24 mouse cellular contexts compared by ENCODE assay signal in genomic region chr2:93552676-93553521, GRCm38 (mm10). TPM values are rescaled to one million over a fixed set of nuclear protein-coding genes. Genes with fewer than 3 reads are reported as not detected.
DNase-seq lines count a peak whose midpoint lies in the region; ATAC-seq and TF ChIP-seq lines count a peak whose summit lies in the region.
"Had no signal": no experiment of that assay in that cellular context is flagged by ENCODE, and none has a peak within 500 bp of the region (broad histone marks: within the 10 kb centered on the region; RNA-seq: fewer than 3 reads in every experiment).

No protein-coding gene starts in this region.

- TF ChIP-seq EP300 in lung, postnatal 0 days (IDR thresholded peaks at IDR 0.05): no peak

- H3K27ac ChIP-seq in hindbrain, embryonic 15.5 days (replicated peaks): no peak overlapping the region
- no peak overlapping the region for H3K27ac ChIP-seq in hindbrain, embryonic 12.5 days
- no peak overlapping the region for H3K27ac ChIP-seq in lung, embryonic 14.5 days (ENCODE audit: low read depth)
- no peak overlapping the region for H3K27ac ChIP-seq in lung, postnatal 0 days (ENCODE audit: low read length)
- H3K27ac ChIP-seq in embryonic facial prominence, embryonic 13.5 days: peak overlapping the region; percentile 82
- no peak overlapping the region for H3K27ac ChIP-seq in kidney, embryonic 16.5 days (ENCODE audit: low read length)
- H3K27ac ChIP-seq: liver, embryonic 12.5 days had no signal

- no peak overlapping the region for H3K9ac ChIP-seq in hindbrain, embryonic 15.5 days
- H3K9ac ChIP-seq in hindbrain, embryonic 12.5 days: no peak overlapping the region
- no peak overlapping the region for H3K9ac ChIP-seq in lung, embryonic 14.5 days
- H3K9ac ChIP-seq in lung, postnatal 0 days (replicated peaks; ENCODE audit: low read depth): no peak overlapping the region
- no peak overlapping the region for H3K9ac ChIP-seq in embryonic facial prominence, embryonic 13.5 days
- no peak overlapping the region for H3K9ac ChIP-seq in kidney, embryonic 16.5 days (replicated peaks; ENCODE audit: low read length)
- H3K9ac ChIP-seq: liver, embryonic 12.5 days had no signal

- no peaks in the 10 kb centered on the region for H3K36me3 ChIP-seq in hindbrain, embryonic 15.5 days
- H3K36me3 ChIP-seq in hindbrain, embryonic 12.5 days: no peaks in the 10 kb centered on the region
- no peaks in the 10 kb centered on the region for H3K36me3 ChIP-seq in lung, embryonic 14.5 days (ENCODE audit: insufficient read depth)
- no peaks in the 10 kb centered on the region for H3K36me3 ChIP-seq in lung, postnatal 0 days (ENCODE audit: insufficient read depth, low read length)
- H3K36me3 ChIP-seq in embryonic facial prominence, embryonic 13.5 days: no peaks in the 10 kb centered on the region
- H3K36me3 ChIP-seq in kidney, embryonic 16.5 days (ENCODE audit: insufficient read depth, low read length): no peaks in the 10 kb centered on the region
- H3K36me3 ChIP-seq: liver, embryonic 12.5 days had no signal

- H3K4me1 ChIP-seq in hindbrain, embryonic 15.5 days (replicated peaks): 0 out of 2 replicates have a peak, but pooled peaks cover 3% of the 10 kb centered on the region
- peaks cover 11% of the 10 kb centered on the region for H3K4me1 ChIP-seq in hindbrain, embryonic 12.5 days
- H3K4me1 ChIP-seq in lung, embryonic 14.5 days (ENCODE audit: insufficient read depth): no peaks in the 10 kb centered on the region
- no peaks in the 10 kb centered on the region for H3K4me1 ChIP-seq in lung, postnatal 0 days (ENCODE audit: insufficient read depth, low read depth, low read length)
- peaks cover 43% of the 10 kb centered on the region for H3K4me1 ChIP-seq in embryonic facial prominence, embryonic 13.5 days
- H3K4me1 ChIP-seq in kidney, embryonic 16.5 days (ENCODE audit: insufficient read depth, low read length): no peaks in the 10 kb centered on the region
- H3K4me1 ChIP-seq: liver, embryonic 12.5 days had no signal

- no peak for DNase-seq in lung, embryonic 14.5 days
- DNase-seq in lung, postnatal 0 days (ENCODE audit: low spot score): no peak
- no peak for DNase-seq in cerebellum, postnatal 36 days
- DNase-seq: adrenal gland, postnatal 36 days; cerebellum, postnatal 14 days; gastrocnemius, postnatal 36 days; heart, postnatal 36 days; kidney, adult 18-20 months; kidney, postnatal 25 days; right cerebral cortex, postnatal 25 days; thymus, postnatal 4 days had no signal

- ATAC-seq in hindbrain, embryonic 15.5 days (ENCODE audit: low FRiP score, low read depth): peak; percentile 30; the same call in 1 of the 2 replicates
- no peak for ATAC-seq in hindbrain, embryonic 12.5 days (ENCODE audit: low FRiP score)
- ATAC-seq in lung, embryonic 14.5 days (ENCODE audit: insufficient read depth): peak; percentile 17; the same call in 1 of the 2 replicates
- no peak for ATAC-seq in lung, postnatal 0 days
- ATAC-seq in common myeloid progenitor, adult 5-6 weeks (replicated peaks; ENCODE audit: low read depth, poor library complexity, severe bottlenecking): 0 out of 2 replicates have a peak, but pooled peaks have one; percentile 32
- no peak for ATAC-seq in embryonic facial prominence, embryonic 13.5 days (ENCODE audit: insufficient number of reproducible peaks, insufficient read depth, low FRiP score, low TSS enrichment, low read depth)
- ATAC-seq in kidney, embryonic 16.5 days (ENCODE audit: low FRiP score, low TSS enrichment): no peak
- ATAC-seq: activated CD4-positive, CD25-positive, alpha-beta regulatory T cell, adult 4 months; liver, embryonic 12.5 days had no signal

- H3K27me3 ChIP-seq in hindbrain, embryonic 15.5 days: no peaks in the 10 kb centered on the region
- H3K27me3 ChIP-seq in hindbrain, embryonic 12.5 days: 0 out of 2 replicates have a peak, but pooled peaks cover 2% of the 10 kb centered on the region
- no peaks in the 10 kb centered on the region for H3K27me3 ChIP-seq in lung, embryonic 14.5 days (ENCODE audit: insufficient read depth, low read length)
- no peaks in the 10 kb centered on the region for H3K27me3 ChIP-seq in lung, postnatal 0 days (replicated peaks; ENCODE audit: insufficient read depth, low read length)
- no peaks in the 10 kb centered on the region for H3K27me3 ChIP-seq in embryonic facial prominence, embryonic 13.5 days
- H3K27me3 ChIP-seq in kidney, embryonic 16.5 days (ENCODE audit: insufficient read depth, low read length): no peaks in the 10 kb centered on the region
- H3K27me3 ChIP-seq: liver, embryonic 12.5 days had no signal

- no peak for TF ChIP-seq CTCF in lung, embryonic 14.5 days (IDR thresholded peaks at IDR 0.05; ENCODE audit: low read depth)
- TF ChIP-seq CTCF in lung, postnatal 0 days (IDR thresholded peaks at IDR 0.05): no peak

- H3K4me2 ChIP-seq in hindbrain, embryonic 15.5 days: no peak overlapping the region
- H3K4me2 ChIP-seq in hindbrain, embryonic 12.5 days (replicated peaks): no peak overlapping the region
- H3K4me2 ChIP-seq in lung, embryonic 14.5 days: no peak overlapping the region
- H3K4me2 ChIP-seq in lung, postnatal 0 days (replicated peaks; ENCODE audit: low read depth, low read length): no peak overlapping the region
- H3K4me2 ChIP-seq in embryonic facial prominence, embryonic 13.5 days: no peak overlapping the region
- no peak overlapping the region for H3K4me2 ChIP-seq in kidney, embryonic 16.5 days (replicated peaks; ENCODE audit: low read depth, low read length)
- H3K4me2 ChIP-seq: heart, embryonic 11.5 days; liver, embryonic 12.5 days had no signal

- H3K4me3 ChIP-seq in hindbrain, embryonic 15.5 days: no peak overlapping the region
- no peak overlapping the region for H3K4me3 ChIP-seq in hindbrain, embryonic 12.5 days
- H3K4me3 ChIP-seq in lung, embryonic 14.5 days (ENCODE audit: low read depth, low read length): no peak overlapping the region
- no peak overlapping the region for H3K4me3 ChIP-seq in lung, postnatal 0 days (ENCODE audit: low read depth, low read length)
- H3K4me3 ChIP-seq in embryonic facial prominence, embryonic 13.5 days: no peak overlapping the region
- no peak overlapping the region for H3K4me3 ChIP-seq in kidney, embryonic 16.5 days (ENCODE audit: low read length)
- H3K4me3 ChIP-seq: liver, embryonic 12.5 days had no signal

- 55% methylated on average over 10 of the region's 10 CpGs for WGBS in hindbrain, embryonic 15.5 days
- WGBS in hindbrain, embryonic 12.5 days: 64% methylated on average over 10 of the region's 10 CpGs
- 58% methylated on average over 10 of the region's 10 CpGs for WGBS in lung, embryonic 14.5 days
- WGBS in lung, postnatal 0 days: 60% methylated on average over 10 of the region's 10 CpGs
- WGBS in embryonic facial prominence, embryonic 13.5 days: 41% methylated on average over 10 of the region's 10 CpGs
- WGBS in kidney, embryonic 16.5 days: 74% methylated on average over 10 of the region's 10 CpGs

- H3K9me3 ChIP-seq in hindbrain, embryonic 15.5 days: no peaks in the 10 kb centered on the region
- H3K9me3 ChIP-seq in hindbrain, embryonic 12.5 days (replicated peaks): no peaks in the 10 kb centered on the region
- no peaks in the 10 kb centered on the region for H3K9me3 ChIP-seq in lung, embryonic 14.5 days (ENCODE audit: low read depth, low read length)
- H3K9me3 ChIP-seq in lung, postnatal 0 days (ENCODE audit: low read length): no peaks in the 10 kb centered on the region
- H3K9me3 ChIP-seq in embryonic facial prominence, embryonic 13.5 days: no peaks in the 10 kb centered on the region
- H3K9me3 ChIP-seq in kidney, embryonic 16.5 days (ENCODE audit: low read length): no peaks in the 10 kb centered on the region
- H3K9me3 ChIP-seq: liver, embryonic 12.5 days had no signal

RNA-seq across cellular contexts. Expression of gene Gm10803, which starts 7.5 kb away (rescaled TPM):
- not detected in 2 replicates for polyA plus RNA-seq in hindbrain, embryonic 15.5 days (2015; fragmentation: Nextera tagmentation; extraction: Ambion mirVana)
- not detected in 2 replicates for polyA plus RNA-seq in hindbrain, embryonic 12.5 days (2016; fragmentation: Nextera tagmentation; extraction: Ambion mirVana)
- not detected in 2 replicates for polyA plus RNA-seq in lung, embryonic 14.5 days (2014; fragmentation: Nextera tagmentation; extraction: Ambion mirVana)
- polyA plus RNA-seq in lung, postnatal 0 days (2015; fragmentation: Nextera tagmentation; extraction: Ambion mirVana): not detected in 2 replicates
- not detected in 2 replicates for total RNA-seq in common myeloid progenitor, adult 5-6 weeks (2017)
- polyA plus RNA-seq in embryonic facial prominence, embryonic 13.5 days (2015; fragmentation: Nextera tagmentation; extraction: Ambion mirVana): not detected in 2 replicates
- not detected in 2 replicates for polyA plus RNA-seq in kidney, embryonic 16.5 days (2015; fragmentation: Nextera tagmentation; extraction: Ambion mirVana)
- total RNA-seq: adrenal gland, postnatal 36 days; CH12.LX; gastrocnemius, postnatal 36 days; heart, postnatal 36 days; left cerebral cortex, postnatal 14 days; megakaryocyte-erythroid progenitor cell, adult 5-6 weeks had no signal
- polyA plus RNA-seq: activated CD4-positive, CD25-positive, alpha-beta regulatory T cell, adult 4 months; heart, embryonic 11.5 days; liver, embryonic 12.5 days; lung, embryonic 16.5 days; testis, adult 2 months had no signal

Comparison
In these comparisons a context has a peak if more than half of its experiments do, and no peak if none do; other contexts are left out.
1. ATAC-seq: peak in hindbrain, embryonic 15.5 days (single experiment), lung, embryonic 14.5 days (single experiment) and common myeloid progenitor, adult 5-6 weeks (single experiment); none in hindbrain, embryonic 12.5 days (single experiment), lung, postnatal 0 days (single experiment), embryonic facial prominence, embryonic 13.5 days (single experiment) and kidney, embryonic 16.5 days (single experiment).